Comparison of ENCODE assay signal across 8 mouse cellular contexts in the genomic region with DNA sequence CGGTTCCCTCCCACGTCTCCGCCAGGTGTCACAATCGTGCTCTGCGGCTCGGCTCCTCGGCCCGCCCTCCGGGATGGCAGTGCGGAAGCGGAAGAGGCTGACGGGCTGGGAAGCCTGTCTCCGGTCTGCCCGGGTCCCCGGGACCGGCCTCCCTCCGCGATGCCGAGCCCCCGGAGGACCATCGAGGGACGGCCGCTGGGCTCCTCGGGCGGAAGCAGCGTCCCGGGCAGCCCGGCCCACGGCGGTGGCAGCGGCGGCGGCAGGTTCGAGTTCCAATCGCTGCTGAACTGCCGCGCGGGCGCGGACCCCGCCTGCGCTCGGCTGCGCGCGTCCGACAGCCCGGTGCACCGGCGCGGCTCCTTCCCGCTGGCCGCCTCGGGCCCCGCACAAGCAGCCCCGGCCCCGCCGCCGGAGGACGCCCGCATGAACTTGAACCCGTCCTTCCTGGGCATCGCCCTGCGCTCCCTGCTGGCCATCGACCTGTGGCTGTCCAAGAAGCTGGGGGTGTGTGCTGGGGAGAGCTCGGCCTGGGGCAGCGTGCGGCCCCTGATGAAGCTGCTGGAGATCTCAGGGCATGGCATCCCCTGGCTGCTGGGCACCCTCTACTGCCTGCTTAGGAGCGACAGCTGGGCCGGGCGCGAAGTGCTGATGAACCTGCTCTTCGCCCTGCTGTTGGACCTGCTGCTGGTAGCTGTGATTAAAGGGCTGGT. TPM values are rescaled to one million over a fixed set of nuclear protein-coding genes. Genes with fewer than 3 reads are reported as not detected.
A peak's percentile ranks its signal among the peaks of the same experiment; 100 is the strongest.
DNase-seq lines count a peak whose midpoint lies in the region; ATAC-seq and TF ChIP-seq lines count a peak whose summit lies in the region.

Gene Plpp6 (plus strand): TSS at position 112 of the 710 bp plus-strand sequence.

- WGBS in heart, embryonic 12.5 days: under 1% methylated on average over 67 of the region's 73 CpGs
- WGBS in kidney, postnatal 0 days: under 1% methylated on average over 73 of the region's 73 CpGs
- WGBS in liver, embryonic 12.5 days (ENCODE audit: insufficient replicate concordance): under 1% methylated on average over 73 of the region's 73 CpGs

- peak within 1 kb of the TSS; percentile 38 for H3K4me3 ChIP-seq in C2C12 (ENCODE audit: insufficient read depth, poor library complexity, severe bottlenecking)
- peak within 1 kb of the TSS; percentile 69 for H3K4me3 ChIP-seq in erythroblast, embryonic 14.5 days (replicated peaks)
- peak within 1 kb of the TSS; percentile 97 for H3K4me3 ChIP-seq in heart, embryonic 12.5 days
- H3K4me3 ChIP-seq in kidney, postnatal 0 days (replicated peaks; ENCODE audit: low read depth, low read length): peak within 1 kb of the TSS; percentile 87
- peak within 1 kb of the TSS; percentile 80 for H3K4me3 ChIP-seq in liver, embryonic 12.5 days

- no peaks in the 10 kb centered on the region for H3K9me3 ChIP-seq in erythroblast, embryonic 14.5 days (ENCODE audit: control insufficient read depth, low read length)
- H3K9me3 ChIP-seq in heart, embryonic 12.5 days (replicated peaks): no peaks in the 10 kb centered on the region
- no peaks in the 10 kb centered on the region for H3K9me3 ChIP-seq in kidney, postnatal 0 days (replicated peaks; ENCODE audit: low read length)
- H3K9me3 ChIP-seq in liver, embryonic 12.5 days (replicated peaks): no peaks in the 10 kb centered on the region

- peak within 1 kb of the TSS; percentile 90 for H3K4me2 ChIP-seq in heart, embryonic 12.5 days
- peak within 1 kb of the TSS; percentile 91 for H3K4me2 ChIP-seq in kidney, postnatal 0 days (ENCODE audit: low read length)
- H3K4me2 ChIP-seq in liver, embryonic 12.5 days: peak within 1 kb of the TSS; percentile 97

- no peak for TF ChIP-seq CTCF in C2C12 (IDR thresholded peaks at IDR 0.05; ENCODE audit: control insufficient read depth, insufficient read depth, insufficient read length)
- peak; percentile 65 for TF ChIP-seq CTCF in kidney, postnatal 0 days (IDR thresholded peaks at IDR 0.05; ENCODE audit: low read depth)

- no peaks in the 10 kb centered on the region for H3K27me3 ChIP-seq in C2C12 (ENCODE audit: control insufficient read depth, insufficient read depth, insufficient read length)
- H3K27me3 ChIP-seq in erythroblast, embryonic 14.5 days (ENCODE audit: control insufficient read depth): peaks cover 37% of the 10 kb centered on the region
- no peaks in the 10 kb centered on the region for H3K27me3 ChIP-seq in heart, embryonic 12.5 days (replicated peaks)
- H3K27me3 ChIP-seq in kidney, postnatal 0 days (ENCODE audit: insufficient read depth, low read length): no peaks in the 10 kb centered on the region
- H3K27me3 ChIP-seq in liver, embryonic 12.5 days (replicated peaks): peaks cover 29% of the 10 kb centered on the region; the same call in 1 of the 2 replicates
- H3K27me3 ChIP-seq in splenic B cell, adult 2 months (ENCODE audit: control insufficient read depth, insufficient read depth, low read length, poor library complexity, severe bottlenecking): no peaks in the 10 kb centered on the region

- peaks cover 16% of the 10 kb centered on the region for H3K4me1 ChIP-seq in erythroblast, embryonic 14.5 days (ENCODE audit: control insufficient read depth)
- H3K4me1 ChIP-seq in heart, embryonic 12.5 days (replicated peaks): peaks cover 29% of the 10 kb centered on the region
- H3K4me1 ChIP-seq in kidney, postnatal 0 days (replicated peaks; ENCODE audit: insufficient read depth, low read length): peaks cover 9% of the 10 kb centered on the region
- peaks cover 10% of the 10 kb centered on the region for H3K4me1 ChIP-seq in liver, embryonic 12.5 days

- peak within 1 kb of the TSS; percentile 81 for H3K27ac ChIP-seq in heart, embryonic 12.5 days (ENCODE audit: poor library complexity, severe bottlenecking)
- H3K27ac ChIP-seq in kidney, postnatal 0 days: peak within 1 kb of the TSS; percentile 87
- H3K27ac ChIP-seq in liver, embryonic 12.5 days: no peak within 1 kb of the TSS

- DNase-seq in brain, adult 2 months (ENCODE audit: low read depth, low spot score): peak; percentile 96
- peak; percentile 86 for DNase-seq in kidney, postnatal 0 days (ENCODE audit: low spot score)
- DNase-seq in naive thymus-derived CD4-positive, alpha-beta T cell, adult 2 months (ENCODE audit: low read depth): peak; percentile 77
- DNase-seq in splenic B cell, adult 2 months (ENCODE audit: low read depth, low spot score): peak; percentile 69

- no peaks in the 10 kb centered on the region for H3K79me3 ChIP-seq in C2C12 (ENCODE audit: low read depth)

- peak within 1 kb of the TSS; percentile 73 for H3ac ChIP-seq in C2C12 (ENCODE audit: control insufficient read depth, insufficient read length, low read depth)

- no peaks in the 10 kb centered on the region for H3K79me2 ChIP-seq in C2C12 (ENCODE audit: control insufficient read depth, insufficient read depth)

- H3K9ac ChIP-seq in heart, embryonic 12.5 days: peak within 1 kb of the TSS; percentile 95
- peak within 1 kb of the TSS; percentile 84 for H3K9ac ChIP-seq in kidney, postnatal 0 days (ENCODE audit: low read depth, low read length)
- H3K9ac ChIP-seq in liver, embryonic 12.5 days: peak within 1 kb of the TSS; percentile 85

- ATAC-seq in heart, embryonic 12.5 days (ENCODE audit: insufficient number of reproducible peaks, low FRiP score): peak; percentile 86
- ATAC-seq in kidney, postnatal 0 days (replicated peaks; ENCODE audit: low FRiP score, low read depth): peak; percentile 82
- peak; percentile 81 for ATAC-seq in liver, embryonic 12.5 days

- no peaks in the 10 kb centered on the region for H3K36me3 ChIP-seq in C2C12 (ENCODE audit: control insufficient read depth, insufficient read depth)
- no peaks in the 10 kb centered on the region for H3K36me3 ChIP-seq in erythroblast, embryonic 14.5 days (ENCODE audit: control insufficient read depth)
- H3K36me3 ChIP-seq in heart, embryonic 12.5 days: no peaks in the 10 kb centered on the region
- H3K36me3 ChIP-seq in kidney, postnatal 0 days (ENCODE audit: insufficient read depth, low read length): no peaks in the 10 kb centered on the region
- no peaks in the 10 kb centered on the region for H3K36me3 ChIP-seq in liver, embryonic 12.5 days
- no peaks in the 10 kb centered on the region for H3K36me3 ChIP-seq in splenic B cell, adult 2 months (ENCODE audit: control insufficient read depth, insufficient read depth, low read length, poor library complexity, severe bottlenecking)

TF ChIP-seq in C2C12, 6 proteins besides CTCF, POLR2A, EP300 and RAD21:
- no peak for TF ChIP-seq CEBPB (IDR thresholded peaks at IDR 0.05; ENCODE audit: low read depth)
- no peak for TF ChIP-seq MYOG (IDR thresholded peaks at IDR 0.05; ENCODE audit: control insufficient read depth, extremely low read depth, insufficient read length)
- TF ChIP-seq MAX (IDR thresholded peaks at IDR 0.05): no peak
- TF ChIP-seq MYOD1 (IDR thresholded peaks at IDR 0.05; ENCODE audit: control insufficient read depth, insufficient read length, low read depth): no peak
- no peak for TF ChIP-seq USF1 (IDR thresholded peaks at IDR 0.05; ENCODE audit: low read depth)
- TF ChIP-seq FOSL1 (IDR thresholded peaks at IDR 0.05; ENCODE audit: insufficient read depth, low read length, poor library complexity, severe bottlenecking): no peak
TF ChIP-seq in C2C12: peak in this region for 0.

RNA-seq across cellular contexts. Expression of gene Plpp6, which starts in this region (rescaled TPM):
- 1.3 TPM for polyA plus RNA-seq in C2C12 (2012; fragmentation: generic; extraction: Trizol)
- 0.02 and 0.07 TPM in 2 replicates for polyA plus RNA-seq in erythroblast, embryonic 14.5 days (2012)
- 8.9 and 9.3 TPM in 2 replicates for polyA plus RNA-seq in heart, embryonic 12.5 days (2016; fragmentation: Nextera tagmentation; extraction: Ambion mirVana)
- 16.6 and 19.7 TPM in 2 replicates for polyA plus RNA-seq in kidney, postnatal 0 days (2015; fragmentation: Nextera tagmentation; extraction: Ambion mirVana)
- 2.7 and 3.1 TPM in 2 replicates for polyA plus RNA-seq in liver, embryonic 12.5 days (2016; fragmentation: Nextera tagmentation; extraction: Ambion mirVana)

Comparison
In these comparisons a context has a peak if more than half of its experiments do, and no peak if none do; other contexts are left out.
1. H3K4me3 ChIP-seq: peak in every context shown above with its lines; median percentile 97 in heart, embryonic 12.5 days; 87 in kidney, postnatal 0 days; 80 in liver, embryonic 12.5 days; 69 in erythroblast, embryonic 14.5 days; 38 in C2C12.